Mouse (Mus musculus) testis, adult 10 weeks (tissue): Measurements from ENCODE around the gene Arhgap17. TPM values are rescaled to one million over a fixed set of nuclear protein-coding genes. Genes with fewer than 3 reads are reported as not detected.

Experiments
- polyA plus RNA-seq: library from polyadenylated mRNA; stranded (reverse); fragments of 350-450 nt; fragmentation: Illumina TruSeq; extraction: RNeasy Lipid Tissue Mini Kit (QIAGEN cat#74804); gene quantifications from one replicate; pipeline ENCODE4 v1.2.3, GENCODE M21; 2014; ENCODE audit warnings: low read depth, low replicate concordance

The Arhgap17 gene
- polyA plus RNA-seq = 8.4 TPM

DNA sequence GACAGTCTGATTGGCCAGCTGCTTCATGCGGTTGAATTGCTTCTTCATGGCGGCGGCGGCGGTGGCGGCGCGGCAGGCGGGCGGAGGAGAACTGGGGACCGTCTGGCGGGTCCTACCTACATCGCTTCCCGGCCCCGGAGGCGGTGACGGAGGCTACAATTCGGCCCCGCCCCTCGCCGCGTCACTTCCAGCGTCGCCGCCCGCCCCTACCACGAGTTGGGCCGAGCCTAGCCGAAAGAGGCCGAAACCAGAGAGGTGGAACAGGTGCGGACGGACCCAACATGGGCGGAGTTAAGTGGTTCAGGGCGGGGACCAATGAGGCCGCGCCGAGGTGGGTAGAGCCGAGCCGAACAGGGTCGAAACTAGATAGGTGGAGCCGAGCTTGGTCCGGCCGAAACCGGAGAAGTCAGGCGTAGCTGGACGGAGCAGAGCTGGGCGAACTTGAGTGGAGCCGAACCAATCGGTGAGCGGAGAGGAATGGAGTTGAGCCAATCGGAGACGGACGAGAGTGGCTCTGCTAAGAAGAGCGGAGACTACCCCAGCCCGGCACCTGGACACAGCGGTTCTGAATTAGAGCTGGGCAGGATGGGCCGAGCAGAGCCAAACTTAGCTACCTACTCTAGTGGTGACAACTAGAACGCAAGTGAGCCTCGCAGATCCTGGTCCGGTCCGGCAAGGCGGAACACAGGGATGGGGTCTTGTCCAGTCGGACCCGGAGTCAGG is at the start of gene Arhgap17, which contains the start of gene Lcmt1:
Gene Arhgap17 (minus strand): TSS at position 157 of the 723 bp plus-strand sequence.
Gene Lcmt1 (plus strand): TSS at position 26 of the 723 bp plus-strand sequence.

Other genes with a start within 250 kb of the Arhgap17 start
- gene Tnrc6a, start 246.0 kb downstream of the Arhgap17 start, polyA plus RNA-seq = 22.9 TPM
- gene Slc5a11, start 155.1 kb downstream of the Arhgap17 start, polyA plus RNA-seq = not detected
- gene Lcmt1, start 131 bp downstream of the Arhgap17 start, polyA plus RNA-seq = 71.9 TPM
- gene Aqp8, start 92.4 kb upstream of the Arhgap17 start, polyA plus RNA-seq = 9.8 TPM
- gene Zkscan2, start 130.5 kb upstream of the Arhgap17 start, polyA plus RNA-seq = 9.6 TPM